Mouse (Mus musculus): Measurements from ENCODE around the gene Kalrn. TPM values are rescaled to one million over a fixed set of nuclear protein-coding genes. Genes with fewer than 3 reads are reported as not detected.

Kalrn gene
- polyA plus RNA-seq, 1 experiment from 2014 or later: 33.2 TPM

DNA sequence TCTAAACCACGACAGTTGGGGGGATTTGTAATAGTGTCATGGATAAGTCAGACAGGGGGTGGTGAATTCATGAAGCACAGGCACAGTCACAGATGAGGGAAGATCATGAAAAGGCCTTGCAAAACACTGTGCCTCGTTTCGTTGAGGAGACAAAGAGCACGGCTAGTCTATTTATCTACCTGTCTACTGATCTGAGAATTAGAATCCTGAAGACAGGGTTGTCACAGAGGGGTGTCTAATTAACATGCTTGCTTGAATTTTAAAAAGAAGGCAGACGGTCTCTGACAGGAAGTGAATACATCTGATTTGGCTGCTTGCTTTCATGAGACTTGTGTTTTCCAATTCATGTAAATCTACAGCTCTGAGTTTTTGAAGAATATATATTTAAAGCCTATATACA lies 52.3 kb downstream of the Kalrn start:
- no peaks in the 10 kb centered on the region for H3K27me3 ChIP-seq
- no peaks in the 10 kb centered on the region for H3K36me3 ChIP-seq
- 26% methylated on average over 5 of the region's 5 CpGs for WGBS
- 0 out of 2 replicates have a peak, but pooled peaks cover 4% of the 10 kb centered on the region for H3K9me3 ChIP-seq (replicated peaks)
- peaks cover 35% of the 10 kb centered on the region for H3K4me1 ChIP-seq
- no peak overlapping the region for H3K4me3 ChIP-seq
- H3K27ac ChIP-seq: no peak overlapping the region
- no peak overlapping the region for H3K9ac ChIP-seq
- H3K4me2 ChIP-seq (replicated peaks): no peak overlapping the region
- ATAC-seq (ENCODE audit: low FRiP score): 0 out of 2 replicates have a peak, but pooled peaks have one; percentile 43

DNA sequence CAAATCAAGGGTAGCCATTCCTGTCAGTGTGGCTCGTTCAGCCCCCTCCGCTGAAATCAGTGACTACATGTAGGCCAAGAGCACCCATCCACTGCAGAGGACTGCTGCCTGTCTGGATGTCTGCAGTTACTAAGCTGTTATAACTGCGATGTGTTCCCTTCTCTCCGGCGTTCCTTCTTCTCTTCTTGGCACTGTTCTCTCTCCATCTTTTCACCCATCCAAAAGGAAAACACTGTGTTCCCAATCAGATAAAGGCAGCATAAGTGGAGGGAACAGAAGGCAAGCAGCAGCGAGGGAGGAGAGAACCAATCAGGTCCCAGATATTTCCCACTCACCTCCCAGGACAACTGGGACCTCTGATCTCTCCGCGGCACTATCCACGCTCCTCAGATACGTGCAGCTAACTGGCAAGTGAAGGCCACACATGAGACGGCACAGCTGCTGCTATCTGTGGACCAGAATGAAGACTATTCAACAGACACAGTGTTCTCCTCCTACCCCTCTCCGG lies 56.4 kb downstream of the Kalrn start:
- ATAC-seq (ENCODE audit: low FRiP score): no peak
- H3K4me2 ChIP-seq (replicated peaks): no peak overlapping the region
- no peaks in the 10 kb centered on the region for H3K27me3 ChIP-seq
- no peak overlapping the region for H3K9ac ChIP-seq
- H3K4me1 ChIP-seq: peaks cover 54% of the 10 kb centered on the region
- H3K27ac ChIP-seq: no peak overlapping the region; the same call in 1 of the 2 replicates
- no peaks in the 10 kb centered on the region for H3K36me3 ChIP-seq
- no peak overlapping the region for H3K4me3 ChIP-seq
- 0 out of 2 replicates have a peak, but pooled peaks cover 4% of the 10 kb centered on the region for H3K9me3 ChIP-seq (replicated peaks)
- 73% methylated on average over 12 of the region's 12 CpGs for WGBS

DNA sequence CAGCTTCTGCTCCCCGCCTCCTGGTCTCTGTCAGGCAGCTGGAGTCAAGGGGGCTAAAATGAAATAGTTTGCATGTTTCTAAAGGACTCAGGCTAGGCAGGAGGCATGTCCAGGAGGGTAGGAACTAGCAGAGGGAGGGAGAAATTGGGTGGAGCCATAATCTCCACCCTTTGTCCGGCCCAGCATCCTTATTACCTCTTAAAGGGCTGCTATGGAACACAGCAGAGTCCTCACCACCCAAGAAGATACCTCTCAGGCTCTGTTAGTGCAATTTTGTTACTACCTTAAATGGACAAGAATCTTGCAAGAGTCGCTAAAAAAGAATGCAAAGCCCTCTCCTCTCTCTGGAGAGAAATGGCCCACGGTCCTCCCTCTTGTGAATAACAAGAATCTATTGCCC lies 57.8 kb downstream of the Kalrn start:
- WGBS: 80% methylated on average over 4 of the region's 4 CpGs
- Histone ChIP-seq H3K9ac (no peak overlapping the region), H3K36me3 (no peaks in the 10 kb centered on the region), H3K9me3 (replicated peaks) (0 out of 2 replicates have a peak, but pooled peaks cover 3% of the 10 kb centered on the region), H3K4me2 (replicated peaks) (no peak overlapping the region), H3K27ac (no peak overlapping the region), H3K4me3 (no peak overlapping the region), H3K27me3 (no peaks in the 10 kb centered on the region), H3K4me1 (peaks cover 58% of the 10 kb centered on the region)
- ATAC-seq (ENCODE audit: low FRiP score): no peak

DNA sequence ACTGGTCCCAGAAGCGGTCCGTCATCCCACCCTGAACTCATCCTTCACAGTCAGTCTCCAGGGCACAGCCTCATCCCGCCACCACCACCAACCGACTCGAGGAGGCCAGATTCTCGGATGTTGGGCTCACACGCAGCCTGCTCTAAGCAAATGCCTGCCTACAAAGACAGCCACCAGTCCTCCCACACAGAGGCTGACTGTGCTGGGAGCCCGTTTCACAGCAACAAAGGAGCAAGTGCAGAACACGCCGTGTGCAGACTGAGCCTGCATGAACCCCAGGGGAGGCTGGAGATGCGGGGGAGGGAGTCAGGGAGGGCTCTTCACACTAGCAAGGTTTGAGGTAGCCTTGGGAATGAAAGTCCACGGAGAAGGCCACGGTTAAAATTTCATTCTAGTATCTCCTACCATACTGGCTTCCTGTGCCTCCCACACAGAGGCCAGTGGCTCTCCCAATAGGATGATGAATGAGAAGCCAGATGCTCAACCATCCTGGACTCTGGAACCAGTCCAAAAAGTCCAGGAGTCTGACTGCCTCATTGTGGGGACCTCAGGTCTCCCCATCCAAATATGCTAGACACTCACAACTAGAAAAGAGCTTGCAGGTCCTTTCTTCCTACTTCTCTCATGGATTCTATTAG lies 59.3 kb downstream of the Kalrn start:
- H3K27ac ChIP-seq: peak overlapping the region; percentile 73
- H3K9ac ChIP-seq: no peak overlapping the region
- 38% methylated on average over 13 of the region's 13 CpGs for WGBS
- no peak overlapping the region for H3K4me3 ChIP-seq
- peak; percentile 49; the same call in 1 of the 2 replicates for ATAC-seq (ENCODE audit: low FRiP score)
- no peak overlapping the region; the same call in 1 of the 2 replicates for H3K4me2 ChIP-seq (replicated peaks)
- H3K4me1 ChIP-seq: peaks cover 63% of the 10 kb centered on the region
- no peaks in the 10 kb centered on the region for H3K36me3 ChIP-seq
- no peaks in the 10 kb centered on the region for H3K27me3 ChIP-seq
- no peaks in the 10 kb centered on the region for H3K9me3 ChIP-seq (replicated peaks)

DNA sequence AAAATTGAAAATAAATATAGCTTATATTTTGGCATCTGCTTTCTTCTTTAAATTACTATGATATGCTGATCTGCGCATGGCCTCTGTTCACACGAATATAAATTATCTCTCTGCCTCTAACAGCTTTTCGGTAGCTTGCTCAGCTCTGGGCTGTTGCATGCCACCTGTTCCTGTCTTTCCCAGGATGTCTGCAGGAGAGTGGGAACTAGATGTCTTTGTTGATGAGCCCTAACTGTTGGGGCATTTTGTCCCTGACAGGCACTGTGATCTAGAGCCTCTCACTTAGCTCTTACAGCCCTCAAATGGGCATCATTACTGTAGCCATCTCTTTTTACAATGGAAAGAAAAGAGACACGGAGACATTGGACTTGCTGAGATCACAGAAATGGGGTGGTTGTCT lies 61.0 kb downstream of the Kalrn start:
- H3K4me2 ChIP-seq (replicated peaks): no peak overlapping the region
- H3K9ac ChIP-seq: no peak overlapping the region
- peaks cover 54% of the 10 kb centered on the region for H3K4me1 ChIP-seq
- H3K27me3 ChIP-seq: no peaks in the 10 kb centered on the region
- no peak overlapping the region for H3K4me3 ChIP-seq
- no peaks in the 10 kb centered on the region for H3K9me3 ChIP-seq (replicated peaks)
- ATAC-seq (ENCODE audit: low FRiP score): no peak
- no peaks in the 10 kb centered on the region for H3K36me3 ChIP-seq
- H3K27ac ChIP-seq: no peak overlapping the region
- WGBS: 87% methylated on average over 4 of the region's 4 CpGs

DNA sequence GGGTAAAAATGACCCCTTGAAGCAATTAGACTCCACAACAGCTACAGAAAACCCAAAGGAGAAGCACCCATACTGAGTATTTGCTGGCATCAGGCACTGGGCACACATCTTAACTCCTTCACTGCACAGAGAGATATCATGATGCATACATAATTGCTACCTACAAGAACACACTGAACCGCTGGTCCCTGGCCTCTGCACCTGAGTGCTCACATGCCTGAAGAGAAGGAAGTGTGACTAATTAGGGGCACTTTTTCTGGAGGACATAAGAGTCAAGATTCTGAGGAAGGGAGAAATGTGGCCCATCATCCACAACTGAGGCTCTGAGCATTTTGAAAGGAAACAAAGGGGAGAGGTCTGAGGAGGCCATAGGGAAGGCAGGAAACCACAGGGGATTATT lies 65.2 kb downstream of the Kalrn start:
- 74% methylated on average over 1 of the region's 1 CpGs for WGBS
- Histone ChIP-seq H3K4me3 (no peak overlapping the region), H3K9ac (no peak overlapping the region), H3K4me1 (peaks cover 22% of the 10 kb centered on the region), H3K4me2 (replicated peaks) (no peak overlapping the region), H3K9me3 (replicated peaks) (no peaks in the 10 kb centered on the region), H3K27me3 (no peaks in the 10 kb centered on the region), H3K27ac (no peak overlapping the region), H3K36me3 (no peaks in the 10 kb centered on the region)
- ATAC-seq (ENCODE audit: low FRiP score): no peak

DNA sequence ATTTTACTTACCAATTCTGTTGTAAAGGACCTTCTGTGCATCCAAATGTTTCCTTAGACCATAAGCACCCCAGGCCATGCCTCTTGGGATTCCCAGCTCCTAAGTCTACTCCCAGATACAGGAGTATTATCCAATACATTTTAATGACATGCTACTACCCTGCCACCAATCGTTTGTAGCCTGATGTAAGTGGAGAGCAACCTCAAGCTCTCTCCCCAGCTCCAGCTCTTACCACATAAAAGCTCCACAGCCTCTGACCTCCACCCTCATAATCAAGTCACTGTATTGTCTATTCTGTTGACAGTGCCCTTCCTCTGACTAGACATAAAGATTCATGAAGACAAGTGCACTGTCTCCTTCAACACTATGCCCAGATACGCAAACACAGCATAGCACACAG lies 67.3 kb downstream of the Kalrn start:
- 79% methylated on average over 2 of the region's 2 CpGs for WGBS
- Histone ChIP-seq H3K9me3 (replicated peaks) (no peaks in the 10 kb centered on the region), H3K4me2 (replicated peaks) (no peak overlapping the region), H3K9ac (no peak overlapping the region), H3K27ac (no peak overlapping the region), H3K27me3 (no peaks in the 10 kb centered on the region), H3K36me3 (no peaks in the 10 kb centered on the region), H3K4me3 (no peak overlapping the region), H3K4me1 (peaks cover 17% of the 10 kb centered on the region)
- no peak for ATAC-seq (ENCODE audit: low FRiP score)

DNA sequence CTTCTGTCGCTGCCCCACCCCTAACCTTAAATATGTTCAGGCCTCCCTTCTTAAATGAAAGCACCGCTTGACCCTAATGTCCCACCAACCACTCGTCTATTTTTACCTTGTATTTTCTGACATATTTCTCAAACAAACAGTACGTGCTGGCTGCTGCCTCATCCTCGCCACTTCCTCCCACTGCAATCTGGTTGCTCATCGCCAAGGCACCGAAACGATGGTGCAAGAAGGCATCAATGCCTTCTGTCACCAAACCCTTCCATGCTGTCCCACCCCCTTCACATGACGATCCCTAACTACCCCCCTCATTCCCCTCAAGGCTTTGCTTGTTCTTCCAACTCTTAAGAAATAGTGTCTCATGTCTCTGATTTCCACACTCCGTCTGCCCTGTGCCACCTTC lies 69.1 kb downstream of the Kalrn start:
- Histone ChIP-seq H3K4me3 (no peak overlapping the region), H3K27ac (no peak overlapping the region), H3K9ac (no peak overlapping the region), H3K27me3 (no peaks in the 10 kb centered on the region), H3K36me3 (no peaks in the 10 kb centered on the region), H3K4me2 (replicated peaks) (no peak overlapping the region), H3K4me1 (peaks cover 8% of the 10 kb centered on the region), H3K9me3 (replicated peaks) (no peaks in the 10 kb centered on the region)
- ATAC-seq (ENCODE audit: low FRiP score): no peak
- WGBS: 90% methylated on average over 10 of the region's 10 CpGs

DNA sequence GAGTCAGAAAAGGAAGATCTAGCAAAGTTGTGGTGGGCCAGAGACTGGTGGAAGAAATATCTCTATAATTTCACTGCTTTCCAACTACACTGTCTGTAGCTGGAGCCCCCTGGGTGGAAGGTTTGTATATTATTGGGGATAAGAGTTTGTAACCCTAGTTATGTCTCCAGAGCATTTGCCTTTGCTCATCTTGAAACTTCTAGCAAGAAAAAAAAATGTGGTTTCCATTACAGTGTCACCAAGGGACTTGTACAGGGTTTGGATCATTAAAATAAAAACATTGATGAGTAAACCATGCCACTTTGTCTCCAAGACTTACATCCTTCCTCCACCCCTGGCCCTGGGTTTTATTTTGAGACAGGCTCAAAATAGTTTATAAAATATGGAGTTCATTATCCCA lies 71.2 kb downstream of the Kalrn start:
- H3K4me3 ChIP-seq: no peak overlapping the region
- no peak overlapping the region for H3K4me2 ChIP-seq (replicated peaks)
- no peak overlapping the region for H3K27ac ChIP-seq
- no peaks in the 10 kb centered on the region for H3K27me3 ChIP-seq
- no peaks in the 10 kb centered on the region for H3K4me1 ChIP-seq
- no peak overlapping the region for H3K9ac ChIP-seq
- no peak for ATAC-seq (ENCODE audit: low FRiP score)
- H3K36me3 ChIP-seq: no peaks in the 10 kb centered on the region
- 0 out of 2 replicates have a peak, but pooled peaks cover under 1% of the 10 kb centered on the region for H3K9me3 ChIP-seq (replicated peaks)

DNA sequence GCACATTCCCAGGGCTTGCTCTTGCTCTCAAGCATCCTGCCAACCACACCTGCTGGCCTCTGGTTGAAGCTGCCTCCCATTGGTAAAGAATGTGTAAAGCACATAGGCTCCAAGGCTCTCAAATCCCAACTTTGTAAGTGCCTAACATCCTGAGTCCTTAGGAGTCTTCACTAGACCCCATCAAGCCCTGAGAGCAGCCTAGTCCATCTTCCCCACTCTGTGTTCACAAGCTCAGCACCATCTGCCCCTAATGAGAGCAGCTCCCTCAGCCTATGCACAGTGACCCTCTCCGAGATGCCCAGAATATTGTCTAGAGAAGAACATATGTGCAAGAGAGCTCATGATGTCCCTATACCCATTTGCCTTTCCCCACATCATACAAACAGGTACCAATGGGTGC lies 78.6 kb downstream of the Kalrn start:
- Histone ChIP-seq H3K4me1 (peaks cover 27% of the 10 kb centered on the region), H3K9ac (no peak overlapping the region), H3K4me2 (replicated peaks) (no peak overlapping the region), H3K9me3 (replicated peaks) (0 out of 2 replicates have a peak, but pooled peaks cover 3% of the 10 kb centered on the region), H3K4me3 (no peak overlapping the region), H3K27ac (no peak overlapping the region), H3K27me3 (no peaks in the 10 kb centered on the region), H3K36me3 (no peaks in the 10 kb centered on the region)
- no peak for ATAC-seq (ENCODE audit: low FRiP score)
- 100% methylated on average over 1 of the region's 1 CpGs for whole genome bisulfite sequencing

DNA sequence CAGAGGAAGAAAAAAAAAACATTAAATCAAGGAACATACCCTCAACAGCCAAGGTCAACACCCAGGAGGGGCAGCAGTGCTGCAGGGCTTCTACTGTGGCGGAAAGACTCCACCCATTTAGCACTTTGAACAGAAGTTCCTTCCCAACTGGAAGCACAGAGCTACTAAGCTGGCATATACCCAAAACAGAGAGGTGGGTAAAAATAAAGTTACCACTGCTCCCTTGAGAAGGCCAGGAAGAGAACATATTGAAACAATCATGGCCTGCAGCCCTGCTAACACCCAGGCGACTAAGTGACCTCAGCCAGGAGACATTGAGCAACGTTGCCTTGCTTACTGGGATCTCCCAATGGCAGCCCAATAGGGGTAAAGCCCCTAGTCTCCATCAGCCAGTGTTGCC lies 79.4 kb downstream of the Kalrn start:
- Histone ChIP-seq H3K36me3 (no peaks in the 10 kb centered on the region), H3K4me3 (no peak overlapping the region), H3K27ac (no peak overlapping the region), H3K9me3 (replicated peaks) (0 out of 2 replicates have a peak, but pooled peaks cover 3% of the 10 kb centered on the region), H3K4me1 (peaks cover 31% of the 10 kb centered on the region), H3K9ac (no peak overlapping the region), H3K4me2 (replicated peaks) (no peak overlapping the region), H3K27me3 (no peaks in the 10 kb centered on the region)
- 56% methylated on average over 3 of the region's 3 CpGs for WGBS
- ATAC-seq (ENCODE audit: low FRiP score): no peak

DNA sequence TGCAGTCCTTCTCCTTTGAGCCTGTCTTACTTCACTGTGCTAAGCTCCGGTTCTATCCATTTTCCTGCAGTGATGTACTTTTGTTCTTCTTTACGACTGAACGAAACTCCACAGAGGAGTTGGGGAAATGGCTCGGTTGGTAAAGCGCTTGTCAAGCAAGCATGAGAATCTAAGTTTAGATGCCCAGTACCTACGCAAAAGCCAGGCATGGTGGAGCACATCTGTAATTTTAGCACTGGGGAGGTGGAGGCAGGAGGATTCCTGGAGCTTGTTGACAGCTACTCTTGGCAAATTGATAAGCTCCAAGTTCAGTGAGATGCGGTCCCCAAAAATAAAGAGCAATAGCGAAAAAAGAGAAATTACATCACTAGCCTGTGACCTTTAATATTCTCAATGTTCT lies 82.1 kb downstream of the Kalrn start:
- 69% methylated on average over 8 of the region's 8 CpGs for WGBS
- Histone ChIP-seq H3K9ac (no peak overlapping the region), H3K4me1 (peaks cover 35% of the 10 kb centered on the region), H3K27me3 (no peaks in the 10 kb centered on the region), H3K27ac (peak overlapping the region; percentile 17; the same call in 1 of the 2 replicates), H3K36me3 (no peaks in the 10 kb centered on the region), H3K4me2 (replicated peaks) (no peak overlapping the region), H3K4me3 (no peak overlapping the region), H3K9me3 (replicated peaks) (no peaks in the 10 kb centered on the region)
- ATAC-seq (ENCODE audit: low FRiP score): no peak

DNA sequence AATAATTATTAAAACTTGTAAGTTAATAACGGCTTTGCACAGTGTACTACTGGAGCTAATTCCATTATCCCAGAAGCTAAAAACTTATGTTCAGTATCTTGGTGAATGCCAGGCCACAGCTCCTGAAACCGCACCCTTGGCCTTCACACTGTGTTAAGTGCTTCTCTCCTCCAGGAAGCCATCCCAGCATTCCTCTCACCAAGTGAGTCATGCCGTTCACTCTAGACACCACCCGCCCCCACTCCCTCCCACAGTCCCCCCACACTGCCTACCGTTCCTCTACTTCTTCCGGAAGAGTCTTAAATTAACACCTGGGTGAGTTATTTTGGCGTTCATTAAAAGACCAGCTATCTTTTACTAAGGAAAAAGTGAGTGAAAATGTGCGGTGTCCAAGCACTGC lies 82.8 kb downstream of the Kalrn start:
- H3K4me3 ChIP-seq: no peak overlapping the region
- H3K4me1 ChIP-seq: peaks cover 43% of the 10 kb centered on the region
- no peak for ATAC-seq (ENCODE audit: low FRiP score)
- 57% methylated on average over 8 of the region's 8 CpGs for WGBS
- no peak overlapping the region for H3K4me2 ChIP-seq (replicated peaks)
- H3K9me3 ChIP-seq (replicated peaks): no peaks in the 10 kb centered on the region
- H3K36me3 ChIP-seq: no peaks in the 10 kb centered on the region
- H3K27me3 ChIP-seq: no peaks in the 10 kb centered on the region
- H3K27ac ChIP-seq: no peak overlapping the region
- no peak overlapping the region for H3K9ac ChIP-seq

All from hindbrain, embryonic 12.5 days (tissue).